Mouse (Mus musculus) spleen, embryonic (tissue): ENCODE results near the gene Unc13c.

Source experiments
- CTCF ChIA-PET: fragments of 350-600 bp; sonication (Branson Sonifier 250); formaldehyde crosslinking; loops from one replicate; lab custom pipeline; 2022; lab: Charles Lee

The Unc13c gene

DNA sequence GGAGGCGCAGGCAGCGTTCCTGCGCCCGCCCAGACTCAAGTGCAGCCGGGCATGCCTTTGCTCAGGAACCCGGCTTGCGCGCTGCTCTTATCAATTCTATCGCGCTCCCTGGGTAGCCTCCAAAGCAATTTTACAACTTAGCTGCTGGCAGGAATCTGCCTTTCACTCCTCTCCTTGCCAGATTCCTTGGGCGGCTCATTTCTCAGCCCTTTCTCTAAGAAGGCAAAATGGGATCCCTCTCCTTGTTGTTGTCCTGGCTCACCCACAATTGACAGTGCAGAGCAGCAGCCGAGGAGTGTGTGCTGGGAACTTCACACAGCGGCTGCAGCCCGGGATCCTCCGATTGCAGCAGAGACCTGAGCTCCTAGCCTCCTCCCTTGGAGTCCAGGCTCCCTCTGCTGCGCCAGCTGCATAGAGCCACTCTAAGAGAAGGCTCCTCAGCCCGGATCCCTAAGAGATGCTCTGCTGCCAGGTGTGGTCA is at the start of gene Unc13c:
TSS of gene Unc13c (minus strand) at position 326 of the 481 bp plus-strand sequence.
- CTCF ChIA-PET: no interaction called here

DNA sequence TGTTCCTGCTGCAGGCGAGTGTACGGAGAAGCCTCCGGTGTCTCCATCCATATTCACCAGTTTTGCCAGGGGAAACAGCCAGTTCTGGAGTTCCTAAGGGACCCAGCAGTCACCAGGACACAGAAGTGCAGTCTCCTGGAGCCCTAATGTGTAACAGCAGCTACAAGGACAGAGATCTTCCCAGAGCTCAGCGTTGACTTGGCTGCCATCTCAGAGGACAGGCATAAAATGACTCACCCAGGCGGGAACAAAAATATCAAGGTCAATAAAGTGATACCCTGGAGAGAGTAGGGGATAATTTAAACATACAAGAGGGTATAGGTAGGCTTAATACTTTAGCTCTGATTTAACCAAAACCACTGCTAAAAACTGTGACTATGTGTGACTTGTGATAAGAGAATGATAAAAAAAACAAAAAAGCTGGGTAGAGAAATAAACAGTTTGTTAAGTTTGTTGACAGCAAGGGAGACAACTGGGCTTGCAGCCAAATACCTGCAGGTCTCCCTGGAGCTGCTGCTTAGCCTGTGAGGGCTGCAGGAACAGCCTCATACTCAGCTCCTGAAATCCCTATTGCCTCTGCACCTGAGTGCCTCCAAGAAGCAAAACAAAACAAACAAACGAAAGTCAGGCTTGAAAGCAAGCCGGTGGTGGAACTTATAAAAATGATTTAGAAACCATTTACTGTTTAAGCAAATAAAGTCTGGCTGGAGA is 39.4 kb upstream of the Unc13c start:
- CTCF ChIA-PET: no interaction called here

GRCm38 (mm10) chr9:74002388-74002990 is 33.7 kb upstream of the Unc13c start:
- CTCF ChIA-PET: no interaction called here

DNA sequence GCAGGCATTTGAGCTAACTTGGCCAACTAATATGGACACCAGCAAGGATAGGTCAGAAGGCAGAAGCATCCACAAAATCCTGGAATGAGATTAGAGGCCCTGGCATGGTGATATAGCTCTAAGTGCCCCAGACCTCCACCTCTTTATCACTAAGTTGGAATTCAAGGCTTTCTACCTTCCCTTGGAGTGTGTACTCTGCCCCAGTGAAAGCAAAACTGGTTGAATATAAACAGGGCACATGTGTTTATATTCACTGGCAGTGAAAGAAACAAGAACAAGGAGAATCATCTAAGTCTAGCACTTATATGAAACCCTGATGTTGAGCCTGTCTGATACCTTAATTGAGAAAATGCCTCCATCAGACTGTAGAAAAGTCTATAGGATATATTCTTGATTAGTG is 19.3 kb upstream of the Unc13c start:
- CTCF ChIA-PET: no interaction called here

- CTCF ChIA-PET: no interaction called here
Observed at GRCm38 (mm10) chr9:73987236-73987635, 18.5 kb upstream of the Unc13c start.

- CTCF ChIA-PET: no interaction called here
Observed at GRCm38 (mm10) chr9:73982597-73983344, 14.0 kb upstream of the Unc13c start.

DNA sequence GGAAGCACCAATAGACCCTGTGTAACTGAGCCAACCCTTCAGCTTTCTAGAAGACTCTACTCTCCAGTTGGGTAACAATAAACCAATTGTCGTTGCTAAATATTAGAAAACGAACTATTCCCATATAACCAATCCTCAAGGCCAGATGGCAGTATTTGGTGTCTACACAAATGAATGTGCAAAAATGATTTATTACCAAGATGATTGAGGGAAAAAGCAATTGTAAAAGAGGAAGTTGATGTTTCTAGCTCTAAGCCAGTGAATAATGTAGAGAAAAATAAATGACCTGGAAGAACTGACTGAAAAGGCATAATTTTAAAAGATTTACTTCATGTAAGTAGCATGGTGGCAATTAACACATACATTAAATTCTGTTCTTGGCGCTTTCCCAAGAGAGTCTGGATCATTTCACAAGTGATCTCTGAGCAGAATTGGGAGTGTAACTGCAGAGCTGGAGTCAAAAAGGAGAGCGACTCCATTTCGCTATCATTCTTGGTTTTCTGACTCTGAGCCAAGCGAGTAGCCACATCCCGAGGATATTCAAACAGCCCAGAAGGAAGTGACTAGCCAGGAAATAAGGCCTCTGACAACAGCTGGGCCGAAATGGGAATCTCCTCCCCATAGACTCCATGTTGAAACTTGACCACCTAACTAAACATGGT is 3.7 kb upstream of the Unc13c start:
- CTCF ChIA-PET: no interaction called here

GRCm38 (mm10) chr9:73970717-73971116 is 2.0 kb upstream of the Unc13c start:
- CTCF ChIA-PET: no interaction called here

- CTCF ChIA-PET: no interaction called here
Observed at GRCm38 (mm10) chr9:73965322-73965915, 3.3 kb downstream of the Unc13c start.

GRCm38 (mm10) chr9:73962471-73962870 is 6.3 kb downstream of the Unc13c start:
- CTCF ChIA-PET: no interaction called here

- CTCF ChIA-PET: no interaction called here
Observed at GRCm38 (mm10) chr9:73952331-73952730, 16.4 kb downstream of the Unc13c start.

DNA sequence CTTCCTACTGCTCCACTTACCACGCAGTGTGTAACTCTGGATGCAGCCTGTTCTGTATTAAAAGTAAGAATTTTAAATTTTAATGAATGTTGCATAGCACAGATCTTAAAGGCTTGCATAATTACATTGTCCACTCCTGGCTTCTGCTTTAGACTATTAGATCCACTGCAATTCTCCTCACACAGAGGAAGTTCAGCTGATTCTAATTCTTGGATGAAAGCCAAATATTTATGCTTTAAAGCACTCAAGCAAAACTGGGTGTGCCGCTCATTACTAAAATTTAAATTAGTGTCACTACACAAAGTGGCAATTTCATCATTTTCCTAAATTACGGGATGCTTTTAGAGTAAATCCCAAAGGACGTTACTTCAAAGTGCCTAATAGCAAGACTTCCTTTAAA is 17.2 kb downstream of the Unc13c start:
- CTCF ChIA-PET: no interaction called here

DNA sequence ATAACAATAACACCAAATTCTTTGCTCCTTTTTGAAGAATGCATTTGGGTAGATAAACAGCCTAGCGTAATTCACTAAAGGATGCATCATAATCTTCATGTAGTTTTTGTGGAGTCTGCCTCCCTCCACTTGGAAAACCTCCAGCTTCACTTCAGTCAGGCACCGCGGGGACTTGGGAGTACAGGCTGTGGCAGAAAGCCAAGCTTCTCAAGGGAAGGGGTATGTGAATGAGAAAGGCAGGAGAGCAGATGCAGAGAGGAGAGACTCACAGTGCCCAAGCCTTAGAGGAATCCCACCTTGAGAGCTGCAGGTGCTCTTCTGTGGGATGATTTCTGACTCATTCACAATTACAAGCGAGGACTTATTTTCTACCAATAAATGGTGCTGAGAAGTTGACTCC is 33.9 kb downstream of the Unc13c start:
- CTCF ChIA-PET: no interaction called here

- CTCF ChIA-PET: no interaction called here
Observed at GRCm38 (mm10) chr9:73931988-73932387, 36.8 kb downstream of the Unc13c start.

GRCm38 (mm10) chr9:73927276-73927675 is 41.5 kb downstream of the Unc13c start:
- CTCF ChIA-PET: no interaction called here

DNA sequence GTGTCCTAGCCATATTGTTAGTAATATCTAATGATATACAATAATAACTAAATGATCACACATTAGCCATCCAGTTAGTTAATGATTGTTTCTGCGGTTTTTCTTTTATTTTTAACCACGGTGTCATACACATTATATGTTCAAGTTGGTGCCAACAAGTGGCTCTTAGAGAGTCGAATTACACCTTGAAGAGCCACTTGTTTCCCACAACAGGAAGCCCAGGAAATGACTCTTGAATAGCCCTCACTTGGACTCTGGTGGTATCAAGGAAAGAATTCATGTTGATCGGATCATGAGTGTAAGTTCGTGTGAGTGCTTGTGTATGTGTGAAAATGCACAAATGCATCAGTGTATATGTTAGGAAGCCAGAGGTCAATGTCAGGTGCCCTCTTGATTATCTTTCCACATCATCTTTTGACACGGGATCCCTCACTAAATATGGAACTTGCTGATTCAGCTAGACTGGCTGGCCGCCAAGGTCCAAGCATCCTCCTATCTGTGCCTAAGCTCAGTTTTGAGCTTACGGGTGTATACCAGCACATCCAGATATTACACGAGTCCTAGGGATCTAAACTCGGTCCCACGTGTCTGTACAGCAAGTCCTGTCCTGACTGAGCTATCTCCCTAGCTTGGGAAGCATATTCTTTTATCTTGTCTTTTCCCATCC is 46.2 kb downstream of the Unc13c start:
- CTCF ChIA-PET: no interaction called here

DNA sequence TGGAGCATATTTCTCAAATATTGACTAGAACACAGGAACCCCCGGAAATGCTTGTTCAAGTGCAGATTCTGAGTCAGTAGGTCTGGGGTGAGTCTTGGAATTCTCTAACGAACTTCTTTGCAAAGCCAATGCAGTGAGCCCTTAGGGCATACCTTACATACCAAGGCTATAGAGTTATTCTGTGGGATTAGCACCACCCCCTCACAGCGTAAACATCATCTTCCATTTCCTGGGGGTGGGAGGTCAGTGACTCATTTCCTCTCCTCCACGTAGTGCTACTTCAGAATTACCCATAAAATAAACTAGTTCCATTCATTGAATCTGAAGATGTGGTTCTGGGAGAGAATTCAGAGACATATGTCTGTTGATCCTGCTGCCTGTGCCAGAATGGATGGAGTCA is 62.8 kb downstream of the Unc13c start:
- CTCF ChIA-PET: no interaction called here

- CTCF ChIA-PET: no interaction called here
Observed at GRCm38 (mm10) chr9:73898516-73898915, 70.2 kb downstream of the Unc13c start.

- CTCF ChIA-PET: no interaction called here
Observed at GRCm38 (mm10) chr9:73896210-73896609, 72.6 kb downstream of the Unc13c start.

DNA sequence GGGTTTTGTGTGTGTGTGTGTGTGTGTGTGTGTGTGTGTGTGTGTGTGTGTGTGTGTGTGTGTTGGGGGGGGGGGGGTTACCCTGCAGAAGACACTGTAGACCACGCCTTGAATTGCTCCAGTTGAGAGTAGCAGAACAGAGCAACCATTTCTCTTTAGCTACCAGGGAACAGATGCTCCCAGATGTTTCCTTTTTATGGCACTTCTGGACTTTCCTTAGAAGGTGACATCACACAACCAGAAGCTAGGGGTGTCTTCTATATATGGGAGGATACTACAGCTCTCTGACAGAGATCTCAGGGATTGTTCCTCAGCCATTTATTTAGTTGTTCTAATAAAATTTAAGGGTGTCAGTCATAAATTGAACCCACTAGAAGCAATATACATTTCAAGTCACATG is 85.2 kb downstream of the Unc13c start:
- CTCF ChIA-PET: no interaction called here

DNA sequence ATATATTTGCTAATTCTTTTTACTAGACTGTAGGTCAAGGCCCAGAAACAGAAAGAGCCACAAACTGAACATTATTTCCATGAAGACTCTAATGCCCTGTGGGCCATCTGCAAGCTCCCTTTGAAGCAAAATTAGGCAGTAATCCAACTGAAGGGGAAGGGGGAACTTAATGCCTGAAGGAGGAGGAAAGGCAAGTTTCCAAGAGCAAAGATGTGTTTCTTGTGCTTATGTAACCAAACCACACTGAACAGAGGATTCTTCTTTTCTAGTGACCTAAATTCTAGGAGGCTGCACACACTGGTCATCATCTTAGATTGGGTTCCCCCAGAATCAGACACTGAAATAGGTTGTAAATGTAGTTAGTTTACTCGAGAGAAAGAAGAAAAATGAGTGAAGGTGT is 85.6 kb downstream of the Unc13c start:
- CTCF ChIA-PET: no interaction called here
